Mouse (Mus musculus) cerebellum, adult 2 months (tissue): Measurements from ENCODE around the gene Olfr1385.

Experiments used
- CTCF ChIP-seq: fragments of 200-500 bp; IDR thresholded peaks from 2 replicates; pipeline ENCODE4 v1.5.1; 2011; ENCODE audit warnings: low read depth, mild to moderate bottlenecking, control low read depth, low read length, moderate library complexity, borderline replicate concordance; ENCODE audit not compliant: insufficient read depth
- POLR2A ChIP-seq: fragments of 200-500 bp; IDR thresholded peaks from 2 replicates; pipeline ENCODE4 v1.6.1; 2011; ENCODE audit warnings: low read length, control low read depth, borderline replicate concordance; ENCODE audit not compliant: insufficient read depth

DNA sequence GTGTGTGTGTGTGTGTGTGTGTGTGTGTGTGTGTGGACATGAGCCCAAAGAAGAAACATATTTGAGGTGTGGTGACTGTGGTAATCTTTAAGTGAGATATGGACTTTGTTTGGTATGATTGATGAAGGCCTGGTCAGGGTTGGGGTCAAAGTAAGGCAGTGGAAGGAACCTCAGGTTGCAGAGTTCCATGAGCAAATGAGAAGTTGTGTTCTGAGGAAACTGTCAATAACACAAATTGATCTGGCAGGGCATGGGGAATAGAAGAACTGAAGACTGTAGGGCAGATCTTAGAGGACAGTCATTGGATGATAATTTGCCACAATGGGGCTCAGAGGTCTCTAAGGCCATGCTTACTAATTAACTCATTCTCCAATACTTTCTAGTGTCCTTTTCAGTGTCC is 30.5 kb downstream of the Olfr1385 start, which contains the start of gene Olfr1383:
- no peak for TF ChIP-seq POLR2A
- TF ChIP-seq CTCF: no peak
